Mouse (Mus musculus) heart, embryonic 11.5 days (tissue): ENCODE data around the gene Thrb. TPM values are rescaled to one million over a fixed set of nuclear protein-coding genes. Genes with fewer than 3 reads are reported as not detected.

Experiments used
- ATAC-seq: fragments of 200-750 bp; cut with Nextera tagmentation; replicated peaks from 2 replicates; pipeline ENCODE4 v1.8.0; 2017; ENCODE audit warnings: moderate library complexity; ENCODE audit not compliant: insufficient number of reproducible peaks, low FRiP score, low TSS enrichment
- H3K27ac ChIP-seq: fragments of 300-500 bp; sonication (generic); 2 replicates; pipeline ENCODE4 v1.5.1; 2014; ENCODE audit warnings: mild to moderate bottlenecking, low read depth, low read length
- H3K27me3 ChIP-seq: fragments of 300-500 bp; sonication (generic); 2 replicates; pipeline ENCODE4 v1.6.1; 2014; ENCODE audit warnings: mild to moderate bottlenecking, low read length, mixed read lengths; ENCODE audit not compliant: control insufficient read depth, insufficient read depth
- H3K36me3 ChIP-seq: fragments of 300-500 bp; sonication (generic); 2 replicates; pipeline ENCODE4 v1.6.1; 2014; ENCODE audit warnings: mild to moderate bottlenecking, low read length, moderate library complexity, mixed read lengths; ENCODE audit not compliant: control insufficient read depth, insufficient read depth
- H3K4me1 ChIP-seq: fragments of 300-500 bp; sonication (generic); 2 replicates; pipeline ENCODE4 v1.6.1; 2014; ENCODE audit warnings: low read length; ENCODE audit not compliant: control insufficient read depth, insufficient read depth
- H3K4me2 ChIP-seq: fragments of 300-500 bp; sonication (generic); 2 replicates; pipeline ENCODE4 v1.6.1; 2014; ENCODE audit warnings: mild to moderate bottlenecking, moderate library complexity
- H3K4me3 ChIP-seq: fragments of 300-500 bp; sonication (generic); 2 replicates; pipeline ENCODE4 v1.5.1; 2014; ENCODE audit warnings: low read depth, low read length
- H3K9ac ChIP-seq: fragments of 300-500 bp; sonication (generic); 2 replicates; pipeline ENCODE4 v1.6.1; 2014; ENCODE audit warnings: mild to moderate bottlenecking, low read depth, low read length, moderate library complexity
- H3K9me3 ChIP-seq: fragments of 300-500 bp; sonication (generic); replicated peaks from 2 replicates; pipeline ENCODE4 v1.6.1; 2016; ENCODE audit warnings: low read length; ENCODE audit not compliant: control insufficient read depth
- WGBS: fragments of 180-500 bp; shearing (Covaris S2); extraction: QIAGEN DNeasy Blood & Tissue Kit; methylation state at CpG from one replicate; pipeline ENCODE4 v1.1.7; 2014; ENCODE audit not compliant: insufficient replicate concordance; 5-methylcytosine and 5-hydroxymethylcytosine counted together
- polyA plus RNA-seq: library from polyadenylated mRNA; unstranded; fragments of >200 nt; fragmentation: Nextera tagmentation; extraction: Ambion mirVana; gene quantifications from 2 replicates; pipeline ENCODE4 v1.2.1, GENCODE M21; 2014

The Thrb gene
- polyA plus RNA-seq, 1 experiment from 2014 or later, result 0.42 TPM

DNA sequence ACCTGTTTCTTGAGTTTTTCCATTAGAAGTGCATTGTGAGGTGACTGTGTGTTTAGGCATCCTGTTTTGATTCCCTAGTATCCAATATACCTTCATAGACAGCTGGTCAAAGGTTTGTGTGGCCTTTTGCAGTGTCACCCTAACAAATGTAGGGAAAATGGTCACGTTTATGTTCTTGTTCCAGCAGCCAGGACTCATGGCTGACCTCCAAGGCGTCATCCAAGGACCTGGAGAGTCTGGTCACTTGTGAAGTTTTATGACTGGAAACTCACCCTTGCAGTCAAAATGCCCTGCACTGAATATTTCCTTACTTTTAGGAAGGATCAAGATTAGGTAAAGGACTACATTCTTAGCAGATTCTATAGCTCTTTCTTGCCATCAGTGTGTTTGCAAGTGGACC is 114.3 kb downstream of the Thrb start:
- H3K27ac ChIP-seq, result no peak overlapping the region
- no peak overlapping the region for H3K4me2 ChIP-seq
- no peak overlapping the region for H3K4me3 ChIP-seq
- H3K4me1 ChIP-seq, result no peaks in the 10 kb centered on the region
- no peak for ATAC-seq
- no peaks in the 10 kb centered on the region for H3K27me3 ChIP-seq
- no peaks in the 10 kb centered on the region for H3K9me3 ChIP-seq
- no peak overlapping the region for H3K9ac ChIP-seq
- H3K36me3 ChIP-seq, result no peaks in the 10 kb centered on the region
- 66% methylated on average over 2 of the region's 2 CpGs for WGBS

DNA sequence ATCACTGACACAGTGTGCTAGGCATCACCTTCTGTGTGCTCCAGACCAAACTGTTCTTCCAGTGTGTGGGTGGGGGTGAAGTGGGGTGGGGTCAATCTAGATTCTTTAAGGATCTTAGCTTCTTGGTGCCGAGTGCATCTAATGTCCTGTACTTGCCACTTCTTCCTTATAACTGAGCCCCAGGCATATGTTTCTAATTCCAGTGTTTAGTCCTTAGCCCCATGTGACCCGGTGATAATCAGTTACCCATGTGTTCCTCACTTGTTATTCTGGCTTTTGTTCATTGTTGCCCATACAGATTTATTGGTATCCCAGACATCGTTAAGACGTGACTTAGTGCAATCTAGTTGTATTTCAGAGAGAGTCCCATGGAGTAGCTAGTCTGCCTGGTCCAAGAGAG is 121.9 kb downstream of the Thrb start:
- H3K27ac ChIP-seq, result no peak overlapping the region
- H3K9me3 ChIP-seq, result no peaks in the 10 kb centered on the region
- H3K4me3 ChIP-seq, result no peak overlapping the region
- no peak for ATAC-seq
- no peak overlapping the region for H3K9ac ChIP-seq
- H3K36me3 ChIP-seq, result no peaks in the 10 kb centered on the region
- no peaks in the 10 kb centered on the region for H3K4me1 ChIP-seq
- 75% methylated on average over 4 of the region's 4 CpGs for WGBS
- H3K27me3 ChIP-seq, result no peaks in the 10 kb centered on the region
- H3K4me2 ChIP-seq, result no peak overlapping the region

DNA sequence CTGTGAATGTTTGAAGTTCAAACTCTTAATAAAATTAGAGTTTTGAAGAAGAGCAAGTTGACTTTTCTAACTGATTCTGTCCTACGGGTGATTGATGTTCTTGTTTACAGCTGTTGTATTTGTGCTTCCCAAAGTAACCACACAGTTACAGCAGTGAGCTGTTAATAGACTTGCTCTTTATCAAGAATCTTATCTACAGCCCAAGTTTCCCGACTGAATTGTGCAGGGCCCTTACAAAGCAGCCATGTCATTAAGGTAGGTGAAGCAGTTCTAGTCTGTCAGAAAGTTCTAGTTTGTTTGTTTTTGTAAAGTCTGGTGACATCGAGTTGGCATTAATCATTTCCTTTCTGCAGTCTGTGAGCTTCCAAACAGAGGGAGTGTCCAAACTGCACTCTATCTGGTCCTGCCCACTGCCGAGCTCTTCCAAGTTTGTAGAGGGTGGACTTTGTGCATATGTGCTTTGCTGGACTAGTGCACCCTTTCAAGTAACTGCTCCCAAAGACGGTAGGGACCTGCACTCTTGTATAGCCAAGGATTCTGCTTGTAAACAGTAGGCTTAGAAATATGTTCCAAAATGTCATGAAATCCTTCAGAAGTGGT is 124.2 kb downstream of the Thrb start:
- Histone ChIP-seq H3K9me3 (no peaks in the 10 kb centered on the region), H3K4me1 (no peaks in the 10 kb centered on the region), H3K27ac (no peak overlapping the region), H3K9ac (no peak overlapping the region), H3K36me3 (no peaks in the 10 kb centered on the region), H3K4me3 (no peak overlapping the region), H3K27me3 (no peaks in the 10 kb centered on the region), H3K4me2 (no peak overlapping the region)
- WGBS, result 12% methylated on average over 5 of the region's 5 CpGs
- ATAC-seq, result no peak

DNA sequence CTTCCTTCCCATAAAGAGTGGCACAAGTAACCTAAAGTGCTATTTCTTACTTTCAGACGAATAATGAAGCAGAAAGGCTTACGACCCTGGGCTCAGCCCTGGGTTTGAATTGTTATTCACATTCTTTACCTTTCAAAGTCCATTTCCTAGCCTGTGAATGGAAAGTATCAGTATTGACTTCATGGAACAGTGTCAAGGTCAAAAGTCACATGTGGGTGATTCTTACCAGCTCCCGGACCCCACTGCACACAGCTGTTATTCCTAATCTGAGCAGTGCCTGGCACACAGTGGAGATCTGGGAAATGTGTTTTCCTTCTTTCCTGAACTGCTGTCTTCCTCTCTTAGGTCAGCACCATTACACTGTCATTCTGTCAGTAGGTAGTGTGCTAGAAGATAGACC is 125.3 kb downstream of the Thrb start:
- no peak overlapping the region for H3K4me2 ChIP-seq
- whole genome bisulfite sequencing, result 25% methylated on average over 3 of the region's 3 CpGs

DNA sequence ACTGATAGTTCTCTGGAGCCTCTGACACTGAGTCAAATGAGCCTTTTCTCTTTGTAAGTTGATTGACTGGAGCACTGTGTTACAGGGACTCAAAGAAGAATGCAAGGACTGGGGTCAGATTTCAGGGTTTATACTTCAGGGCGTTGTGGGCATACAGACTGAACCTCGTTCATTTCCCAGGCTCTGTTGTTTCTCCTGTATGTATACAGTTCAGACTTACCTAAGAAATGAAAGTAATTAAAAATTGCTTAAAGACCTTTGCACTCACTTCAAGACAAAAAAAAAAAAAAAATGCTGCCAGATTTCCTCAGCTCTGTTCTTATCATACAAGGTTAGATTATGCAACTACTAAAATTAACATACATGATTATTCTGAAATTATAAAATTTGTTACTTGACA is 126.2 kb downstream of the Thrb start:
- ATAC-seq, result no peak
- Histone ChIP-seq H3K4me3 (no peak overlapping the region), H3K36me3 (no peaks in the 10 kb centered on the region), H3K27ac (no peak overlapping the region), H3K9me3 (no peaks in the 10 kb centered on the region), H3K9ac (no peak overlapping the region), H3K27me3 (no peaks in the 10 kb centered on the region), H3K4me1 (no peaks in the 10 kb centered on the region), H3K4me2 (no peak overlapping the region)
- 25% methylated on average over 2 of the region's 2 CpGs for WGBS

More for the DNA sequence above, 125.3 kb downstream of the Thrb start:
- Histone ChIP-seq H3K4me1 (no peaks in the 10 kb centered on the region), H3K27ac (no peak overlapping the region), H3K4me3 (no peak overlapping the region), H3K27me3 (no peaks in the 10 kb centered on the region), H3K36me3 (no peaks in the 10 kb centered on the region), H3K9ac (no peak overlapping the region), H3K9me3 (no peaks in the 10 kb centered on the region)
- no peak for ATAC-seq

DNA sequence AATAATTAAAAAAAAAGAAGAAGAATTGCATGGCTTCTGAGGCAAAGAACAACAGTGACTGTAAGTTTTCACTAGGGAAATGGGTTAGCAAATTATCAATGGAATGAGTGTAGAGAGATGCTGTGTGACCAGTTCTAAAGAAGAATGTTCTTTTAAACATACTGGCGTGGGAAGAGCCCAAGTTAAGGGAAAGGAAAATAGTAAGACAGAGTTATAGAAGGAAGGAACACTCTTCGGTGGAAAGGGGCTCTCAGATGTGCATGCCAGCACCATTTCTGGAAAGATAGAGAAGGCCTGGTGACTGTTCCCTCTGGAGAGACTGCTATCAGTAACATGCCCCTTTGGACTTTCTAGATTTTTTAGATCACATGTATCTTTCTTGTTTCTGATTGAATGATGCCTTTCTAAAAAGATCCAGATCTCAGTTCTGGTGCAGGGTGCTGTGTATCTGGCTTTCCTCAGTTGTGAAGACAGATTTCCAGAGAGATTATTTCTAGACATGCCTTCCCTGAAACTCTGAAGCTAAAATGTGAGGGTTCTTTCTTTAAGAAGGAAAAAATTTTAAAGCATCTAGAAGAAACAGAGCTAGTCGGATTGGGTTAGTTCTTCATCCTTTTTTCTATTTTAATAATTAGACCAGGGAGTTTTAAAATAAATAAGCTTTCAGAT is 144.0 kb downstream of the Thrb start:
- H3K4me3 ChIP-seq, result no peak overlapping the region
- WGBS, result 66% methylated on average over 3 of the region's 3 CpGs
- H3K4me2 ChIP-seq, result no peak overlapping the region
- no peaks in the 10 kb centered on the region for H3K27me3 ChIP-seq
- no peak overlapping the region for H3K9ac ChIP-seq
- ATAC-seq, result no peak
- no peaks in the 10 kb centered on the region for H3K36me3 ChIP-seq
- H3K27ac ChIP-seq, result no peak overlapping the region
- no peaks in the 10 kb centered on the region for H3K4me1 ChIP-seq
- H3K9me3 ChIP-seq, result no peaks in the 10 kb centered on the region

DNA sequence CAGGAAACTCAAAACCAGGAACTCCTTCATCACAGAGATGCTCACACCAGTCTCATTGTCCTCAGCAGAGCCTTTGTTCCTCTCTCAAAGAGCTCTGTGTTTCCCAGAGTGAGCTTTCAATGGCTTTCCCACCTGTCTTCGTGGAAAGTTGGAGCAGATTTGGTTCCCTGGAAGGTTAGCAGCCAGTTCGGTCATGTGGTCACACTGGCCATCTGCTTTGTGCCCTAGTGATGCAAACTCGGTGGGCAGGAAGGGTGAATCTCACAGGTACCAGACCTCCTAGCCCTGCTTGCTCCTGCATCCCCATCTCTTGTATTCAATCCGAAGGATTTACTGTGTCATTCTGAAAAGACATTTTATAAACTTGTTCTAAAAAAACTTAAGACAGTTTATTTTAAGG is 151.0 kb downstream of the Thrb start:
- Histone ChIP-seq H3K9me3 (no peaks in the 10 kb centered on the region), H3K27ac (no peak overlapping the region), H3K36me3 (no peaks in the 10 kb centered on the region), H3K9ac (no peak overlapping the region), H3K4me2 (no peak overlapping the region), H3K4me3 (no peak overlapping the region), H3K27me3 (no peaks in the 10 kb centered on the region), H3K4me1 (no peaks in the 10 kb centered on the region)
- 69% methylated on average over 4 of the region's 4 CpGs for WGBS
- ATAC-seq, result no peak

DNA sequence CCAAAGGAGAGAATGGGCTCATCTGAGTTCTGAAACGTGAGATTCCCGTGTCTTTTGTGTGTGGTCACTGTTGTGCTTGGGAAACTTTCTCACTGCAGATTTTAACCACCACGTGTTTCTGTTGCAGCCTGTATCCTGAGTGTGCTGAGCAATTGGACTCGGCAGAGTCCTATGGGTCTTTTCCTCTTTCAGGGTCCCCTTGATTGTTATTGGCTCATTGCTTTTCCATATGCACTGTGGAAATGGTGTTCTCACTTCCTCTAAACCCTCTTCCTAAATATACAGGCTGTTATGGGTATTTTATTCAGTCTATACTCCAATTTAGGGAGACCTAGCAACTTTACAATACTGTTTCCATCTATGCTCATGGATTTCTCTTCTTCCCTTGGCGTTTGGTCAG is 152.4 kb downstream of the Thrb start:
- Histone ChIP-seq H3K4me3 (no peak overlapping the region), H3K9me3 (no peaks in the 10 kb centered on the region), H3K27me3 (no peaks in the 10 kb centered on the region), H3K4me1 (no peaks in the 10 kb centered on the region), H3K9ac (no peak overlapping the region), H3K27ac (no peak overlapping the region), H3K36me3 (no peaks in the 10 kb centered on the region), H3K4me2 (no peak overlapping the region)
- 77% methylated on average over 5 of the region's 5 CpGs for WGBS
- ATAC-seq, result no peak

DNA sequence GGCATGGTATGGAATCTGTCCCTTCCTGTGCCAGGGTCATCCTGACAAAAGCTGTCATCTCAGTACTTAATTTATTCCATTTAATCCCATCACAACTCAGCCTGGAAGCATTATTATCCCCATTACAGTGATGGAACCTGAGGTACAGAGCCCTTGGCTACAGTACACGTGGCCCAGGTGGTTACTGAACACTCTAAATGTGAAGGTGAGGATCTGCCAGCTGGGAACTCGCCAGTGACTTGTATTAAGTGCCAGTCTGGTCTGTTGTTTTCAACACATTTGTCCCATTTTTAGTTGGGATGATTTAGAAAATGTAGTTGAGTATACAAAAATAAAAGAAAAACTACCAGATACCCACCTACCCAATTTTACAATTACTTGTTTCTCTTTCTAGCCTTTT is 155.0 kb downstream of the Thrb start:
- no peak for ATAC-seq
- Histone ChIP-seq H3K36me3 (no peaks in the 10 kb centered on the region), H3K27ac (no peak overlapping the region), H3K9me3 (no peaks in the 10 kb centered on the region), H3K4me1 (no peaks in the 10 kb centered on the region), H3K4me3 (no peak overlapping the region), H3K9ac (no peak overlapping the region), H3K27me3 (no peaks in the 10 kb centered on the region), H3K4me2 (no peak overlapping the region)
- WGBS, result 62% methylated on average over 2 of the region's 2 CpGs
